Mouse (Mus musculus): ENCODE data around the gene 1700061G19Rik.

Gene 1700061G19Rik

DNA sequence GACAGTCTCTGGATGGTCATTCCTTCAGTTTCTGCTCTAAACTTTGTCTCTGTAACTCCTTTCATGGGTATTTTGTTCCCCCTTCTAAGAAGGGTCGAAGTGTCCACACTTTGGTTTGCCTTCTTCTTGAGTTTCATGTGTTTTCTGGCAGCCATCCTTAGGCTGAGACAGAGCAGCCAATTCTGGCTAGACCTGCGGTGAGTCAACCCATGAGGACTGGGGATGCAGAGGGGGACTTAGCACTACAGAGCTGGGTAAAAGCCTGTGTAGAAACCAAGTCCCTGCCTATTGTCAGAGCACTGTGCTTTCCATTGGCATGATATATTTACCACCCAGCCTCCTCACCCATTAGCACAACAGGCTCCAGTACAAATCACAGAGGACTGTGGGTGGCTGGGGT is 41.9 kb downstream of the 1700061G19Rik start:
- no peak for DNase-seq (ENCODE audit: extremely low read depth, low read depth)

DNA sequence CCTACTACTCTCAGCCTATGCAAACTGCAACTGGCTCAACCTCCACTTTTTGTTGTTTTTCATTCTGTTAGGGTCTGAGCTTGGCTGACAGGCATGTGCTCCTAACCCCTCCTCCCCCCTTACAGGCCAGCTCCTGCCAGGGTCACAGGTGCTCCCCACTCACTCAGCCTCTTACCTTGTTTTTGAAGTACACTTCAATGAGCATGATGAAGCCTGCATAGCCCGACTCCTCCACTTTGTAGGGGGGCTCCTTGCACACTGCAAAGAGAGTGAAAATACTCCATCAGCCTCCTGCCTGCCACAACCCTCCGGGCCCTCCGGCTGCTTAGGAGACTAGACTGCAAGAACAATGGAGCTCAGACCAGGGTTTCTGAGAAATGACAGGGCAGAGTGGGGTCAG is 44.4 kb downstream of the 1700061G19Rik start:
- no peak for DNase-seq (ENCODE audit: extremely low read depth, low read depth)

DNA sequence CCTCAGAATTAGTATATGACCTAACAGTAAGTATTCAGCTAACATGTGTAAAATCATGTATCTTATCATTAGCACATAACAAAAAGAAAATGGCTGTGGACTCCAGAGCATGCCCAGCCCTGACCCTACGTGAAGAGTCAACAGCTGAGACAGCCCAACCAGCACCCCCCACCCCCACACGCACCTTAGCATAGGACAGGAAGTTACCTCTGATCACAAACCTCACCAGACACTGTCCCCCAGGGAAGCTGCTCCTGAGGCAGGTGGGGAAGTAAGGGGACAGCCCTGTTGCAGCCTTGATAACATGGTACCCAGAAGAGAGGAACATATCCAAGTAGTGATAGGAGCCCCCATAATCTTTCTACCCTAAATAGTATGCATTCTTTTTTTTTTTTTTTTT is 50.7 kb downstream of the 1700061G19Rik start:
- peak; percentile 14 for DNase-seq (ENCODE audit: extremely low read depth, low read depth)

DNA sequence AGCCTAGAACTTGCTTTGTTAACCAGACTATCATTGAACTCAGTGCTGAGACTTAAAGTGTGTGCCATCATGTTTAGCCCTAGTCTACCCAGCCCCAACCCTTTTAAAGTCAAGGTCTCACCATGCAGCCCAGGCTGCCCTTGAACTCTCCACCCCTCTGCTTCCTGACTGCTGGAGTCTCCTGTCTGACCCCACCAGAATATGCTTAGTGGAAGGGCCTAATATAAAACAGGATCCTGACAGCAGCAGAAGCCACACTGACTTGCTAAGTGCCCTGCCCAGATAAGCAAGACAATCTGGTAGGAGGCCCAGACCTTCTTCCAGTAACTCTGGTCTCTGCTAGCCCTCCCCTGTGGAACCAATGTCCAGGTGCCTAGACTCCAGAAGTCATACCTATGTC is 53.8 kb downstream of the 1700061G19Rik start:
- DNase-seq (ENCODE audit: extremely low read depth, low read depth) = peak; percentile 19

DNA sequence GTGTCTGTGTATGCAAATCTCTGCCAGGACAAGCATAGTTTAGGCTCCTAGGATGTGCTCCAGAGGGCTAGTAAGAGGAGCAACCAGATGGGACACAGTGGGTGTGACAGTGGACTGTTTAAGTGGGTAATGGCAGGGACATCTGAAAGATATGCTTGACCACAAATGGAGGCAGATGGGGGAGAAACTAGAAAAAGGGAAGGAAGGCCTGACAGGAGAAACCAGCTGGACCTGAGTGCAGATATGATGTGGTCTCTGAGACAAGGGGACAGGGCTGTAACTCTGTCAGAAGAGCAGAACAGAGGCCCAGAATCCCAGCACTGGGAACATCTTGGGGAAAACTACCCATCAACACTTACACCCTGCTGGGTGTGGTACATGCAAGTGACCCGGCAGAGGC is 54.3 kb downstream of the 1700061G19Rik start:
- DNase-seq (ENCODE audit: extremely low read depth, low read depth) = peak; percentile 47

DNA sequence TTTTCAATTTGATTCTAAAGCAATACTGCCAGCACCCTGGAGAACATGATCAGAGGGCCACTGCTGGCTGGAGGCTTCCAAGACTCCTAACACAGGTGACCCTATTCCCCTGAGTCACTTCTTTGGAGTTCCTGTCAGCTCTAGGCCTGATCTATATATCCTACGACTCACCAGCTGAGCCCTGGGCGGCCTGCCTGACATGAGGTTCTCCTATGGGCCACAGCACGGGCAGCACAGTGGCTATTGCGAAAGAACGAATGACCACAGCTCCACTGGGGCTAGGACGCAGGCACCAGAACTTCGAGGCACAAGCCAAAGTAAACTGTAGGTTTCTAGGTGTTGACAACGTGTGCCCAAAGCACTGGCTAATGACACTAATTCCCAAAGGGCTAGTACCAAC is 54.7 kb downstream of the 1700061G19Rik start:
- no peak for DNase-seq (ENCODE audit: extremely low read depth, low read depth)

DNA sequence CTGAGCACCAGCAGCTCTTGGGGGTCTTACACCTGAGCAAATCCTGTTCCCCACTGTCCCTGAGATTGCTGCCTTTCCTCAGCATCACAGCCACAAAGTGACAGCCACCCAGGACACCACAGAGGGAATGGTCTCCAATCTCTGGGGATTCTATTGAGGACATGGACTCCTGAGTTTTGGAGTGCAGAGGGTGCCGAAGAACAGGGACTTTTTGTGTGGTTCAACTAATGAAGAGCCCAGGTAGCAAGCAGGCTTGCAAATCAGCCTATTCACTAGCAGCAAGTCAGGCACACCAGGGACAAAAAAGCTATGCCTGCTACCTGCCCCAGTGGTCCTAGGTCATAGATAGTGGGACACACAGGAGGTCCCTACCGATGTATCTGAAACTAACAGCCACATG is 58.1 kb downstream of the 1700061G19Rik start:
- no peak for DNase-seq (ENCODE audit: extremely low read depth, low read depth)

DNA sequence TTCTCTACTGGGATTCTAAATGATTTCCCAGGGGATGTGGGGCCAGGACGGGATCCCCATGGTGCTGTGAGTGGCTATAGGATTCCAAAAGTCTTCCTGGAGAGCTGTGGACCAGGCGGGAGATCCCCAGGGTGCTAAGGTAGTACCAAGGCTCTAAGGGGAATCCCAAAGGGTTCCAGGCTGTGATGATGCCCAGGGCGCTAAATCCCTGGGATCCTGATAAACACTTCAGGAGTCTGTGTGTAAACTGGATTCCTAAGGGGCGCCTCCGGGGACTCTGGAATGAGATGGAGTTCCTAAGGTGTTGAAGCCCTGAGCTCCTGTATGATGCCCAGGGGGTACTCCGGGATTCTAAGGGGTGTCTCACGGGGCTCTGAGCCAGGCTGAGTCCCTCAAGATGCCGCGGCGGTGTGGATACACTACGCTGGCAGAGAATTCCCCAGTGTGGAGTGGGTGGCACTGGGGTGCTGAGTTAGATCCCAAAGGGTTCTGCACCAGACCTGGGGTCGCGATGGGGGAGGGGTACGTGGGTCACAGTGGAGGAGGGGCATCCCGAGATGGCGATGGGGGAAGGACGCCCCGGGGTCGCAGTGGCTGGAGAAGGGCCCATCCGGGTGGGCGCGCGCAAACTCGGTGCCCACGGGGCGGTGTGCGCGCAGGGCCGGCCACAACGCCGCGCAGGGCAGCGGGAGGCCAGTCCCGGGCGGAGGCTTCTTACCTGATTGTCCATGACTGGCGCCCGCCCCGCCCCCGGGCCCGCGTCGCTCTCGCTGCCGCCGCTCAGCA is 59.5 kb downstream of the 1700061G19Rik start:
- no peak for DNase-seq (ENCODE audit: extremely low read depth, low read depth)

DNA sequence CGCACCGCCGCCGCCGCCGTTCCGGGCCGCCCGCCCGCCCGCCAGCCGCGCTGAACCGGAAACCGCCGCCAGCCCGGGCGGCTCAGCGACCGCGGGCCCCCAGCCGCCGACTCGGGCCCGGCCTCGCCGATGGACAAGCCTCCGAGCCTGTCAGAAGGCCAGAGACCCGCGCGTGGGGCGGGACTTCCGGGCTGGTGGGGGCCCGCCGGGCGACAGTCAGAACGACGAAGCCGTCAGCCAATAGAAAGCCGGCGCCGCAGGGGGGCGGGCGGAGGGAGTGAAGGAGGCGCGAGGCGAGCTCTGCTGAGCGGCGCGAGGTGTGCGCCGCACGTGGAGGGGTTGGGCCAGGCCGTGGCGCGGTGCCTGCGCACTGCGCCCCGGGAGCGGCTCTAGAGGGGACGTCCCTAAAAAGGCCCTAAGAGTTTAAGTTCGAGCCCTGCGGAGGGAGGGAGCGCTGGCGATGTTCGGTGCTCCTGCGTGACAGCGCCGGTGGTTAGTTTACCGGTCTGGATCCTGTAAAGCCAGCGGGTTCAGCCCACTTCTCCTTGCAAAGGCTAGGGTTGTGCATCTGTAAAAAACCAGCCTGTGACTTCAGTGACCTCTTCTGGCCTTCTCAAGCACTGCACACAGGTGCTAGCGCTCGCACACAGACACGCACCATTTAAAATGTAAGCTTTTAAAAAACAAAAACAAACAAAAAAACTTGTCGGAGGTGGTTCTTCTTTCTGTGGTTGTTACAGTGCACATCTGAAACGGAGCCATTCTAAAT is 60.3 kb downstream of the 1700061G19Rik start, which contains the start of gene Mllt1:
Gene Mllt1, minus strand, starts transcription at position 53 of the 769 bp plus-strand sequence.
- peak; percentile 82 for DNase-seq (ENCODE audit: extremely low read depth, low read depth)

DNA sequence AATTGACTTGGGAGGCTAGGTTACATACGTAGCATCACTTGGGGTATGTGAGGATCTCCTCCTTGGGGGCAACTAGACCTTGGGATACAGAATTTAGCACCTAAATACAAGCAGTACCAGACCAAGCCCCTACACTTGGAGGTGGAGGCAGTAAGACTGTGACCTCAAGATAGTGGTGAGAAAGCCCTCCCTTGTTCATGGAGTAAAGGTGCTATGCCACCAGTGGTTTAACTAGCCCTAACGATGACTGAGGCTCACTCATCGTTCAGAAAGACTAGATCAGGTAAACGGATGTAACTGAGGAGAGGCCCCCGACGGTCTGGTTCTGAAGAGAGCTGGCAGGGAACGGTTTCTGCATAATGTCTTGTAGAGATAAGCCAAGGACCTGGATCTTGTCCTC is 61.5 kb downstream of the 1700061G19Rik start:
- no peak for DNase-seq (ENCODE audit: extremely low read depth, low read depth)
